Mouse (Mus musculus): ENCODE results near the gene Ttc21a. TPM values are rescaled to one million over a fixed set of nuclear protein-coding genes. Genes with fewer than 3 reads are reported as not detected.
A peak's percentile ranks its signal among the peaks of the same experiment; 100 is the strongest.

The Ttc21a gene
- total RNA-seq, 2 experiments from 2014 or later: 2.4 to 3.6 TPM

- peak; percentile 28; the same call in 1 of the 2 replicates for ATAC-seq (replicated peaks; ENCODE audit: poor library complexity, severe bottlenecking)
Observed at GRCm38 (mm10) chr9:120016956-120017355, 79.5 kb downstream of the Ttc21a start.

Other genes starting within 250 kb of the Ttc21a start
- gene Scn10a, start 218.3 kb upstream of the Ttc21a start, total RNA-seq (2014; fragmentation: Nextera tagmentation): not detected in 2 replicates
- gene Scn10a, start 218.3 kb upstream of the Ttc21a start, total RNA-seq (2017): not detected in 2 replicates
- gene Scn11a, start 112.2 kb upstream of the Ttc21a start, total RNA-seq (2014; fragmentation: Nextera tagmentation): not detected in 2 replicates
- gene Scn11a, start 112.2 kb upstream of the Ttc21a start, total RNA-seq (2017): not detected in 2 replicates
- gene Wdr48, start 42.7 kb upstream of the Ttc21a start, total RNA-seq (2014; fragmentation: Nextera tagmentation): 61.9 and 74.0 TPM in 2 replicates
- 60.7 and 73.0 TPM in 2 replicates for gene Wdr48, start 42.7 kb upstream of the Ttc21a start, total RNA-seq (2017)
- 8.0 and 9.4 TPM in 2 replicates for gene Gorasp1, start within 50 bp of the Ttc21a start, total RNA-seq (2014; fragmentation: Nextera tagmentation)
- gene Gorasp1, start within 50 bp of the Ttc21a start, total RNA-seq (2017): 4.8 and 9.5 TPM in 2 replicates
- gene Csrnp1, start 47.1 kb downstream of the Ttc21a start, total RNA-seq (2014; fragmentation: Nextera tagmentation): 1.3 and 8.5 TPM in 2 replicates
- gene Csrnp1, start 47.1 kb downstream of the Ttc21a start, total RNA-seq (2017): 8.8 and 16.9 TPM in 2 replicates
- gene Xirp1, start 86.0 kb downstream of the Ttc21a start, total RNA-seq (2014; fragmentation: Nextera tagmentation): not detected in 2 replicates
- gene Xirp1, start 86.0 kb downstream of the Ttc21a start, total RNA-seq (2017): not detected in 2 replicates
- 8.9 and 10.5 TPM in 2 replicates for gene Cx3cr1, start 132.3 kb downstream of the Ttc21a start, total RNA-seq (2014; fragmentation: Nextera tagmentation)
- gene Cx3cr1, start 132.3 kb downstream of the Ttc21a start, total RNA-seq (2017): 10.5 and 11.3 TPM in 2 replicates
- not detected in 2 replicates for gene Ccr8, start 154.5 kb downstream of the Ttc21a start, total RNA-seq (2014; fragmentation: Nextera tagmentation)
- not detected in 2 replicates for gene Ccr8, start 154.5 kb downstream of the Ttc21a start, total RNA-seq (2017)
- gene Slc25a38, start 172.8 kb downstream of the Ttc21a start, total RNA-seq (2014; fragmentation: Nextera tagmentation): 10.7 and 14.5 TPM in 2 replicates
- 11.5 and 15.1 TPM in 2 replicates for gene Slc25a38, start 172.8 kb downstream of the Ttc21a start, total RNA-seq (2017)
- 2,951 and 3,504 TPM in 2 replicates for gene Rpsa, start 190.1 kb downstream of the Ttc21a start, total RNA-seq (2014; fragmentation: Nextera tagmentation)
- 3,677 and 4,904 TPM in 2 replicates for gene Rpsa, start 190.1 kb downstream of the Ttc21a start, total RNA-seq (2017)
- not detected in 2 replicates for gene Mobp, start 212.1 kb downstream of the Ttc21a start, total RNA-seq (2014; fragmentation: Nextera tagmentation)
- gene Mobp, start 212.1 kb downstream of the Ttc21a start, total RNA-seq (2017): not detected in 2 replicates

Measured in granulocyte monocyte progenitor cell, adult 5-6 weeks (primary cell).